Mouse (Mus musculus) ovary, postnatal 36 days (tissue): ENCODE results near the gene Tead2.

Experiments
- DNase-seq: peaks from one replicate; pipeline ENCODE4 v3.0.0; 2022; ENCODE audit warnings: low spot score, mixed read lengths

Tead2 gene

GRCm38 (mm10) chr7:45259281-45259680, 43.7 kb downstream of the Tead2 start:
- peak; percentile 1 for DNase-seq

- DNase-seq: peak; percentile 3
Observed at GRCm38 (mm10) chr7:45262266-45262665, 46.7 kb downstream of the Tead2 start.

- no peak for DNase-seq
Observed at GRCm38 (mm10) chr7:45263006-45263607, 47.6 kb downstream of the Tead2 start.

DNA sequence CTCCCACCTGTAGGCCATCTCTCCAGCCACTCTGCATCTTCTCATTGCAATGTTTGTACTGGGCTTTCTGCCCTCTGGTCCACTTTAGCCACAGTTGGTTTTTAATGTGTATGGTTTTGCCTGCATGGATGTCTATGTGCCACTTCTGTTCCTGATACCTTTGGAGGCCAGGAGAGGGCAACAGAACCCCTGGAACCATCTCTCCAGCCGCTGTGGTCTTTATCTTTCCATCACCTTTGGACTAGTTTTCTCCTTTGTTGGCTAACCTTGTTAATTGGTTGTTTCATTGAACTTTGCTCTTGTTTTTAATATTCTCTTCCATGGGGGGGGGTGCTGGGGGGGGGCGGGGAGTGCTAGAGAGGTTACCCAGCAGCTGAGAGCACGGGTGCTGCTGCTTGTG, 48.8 kb downstream of the Tead2 start:
- no peak for DNase-seq

DNA sequence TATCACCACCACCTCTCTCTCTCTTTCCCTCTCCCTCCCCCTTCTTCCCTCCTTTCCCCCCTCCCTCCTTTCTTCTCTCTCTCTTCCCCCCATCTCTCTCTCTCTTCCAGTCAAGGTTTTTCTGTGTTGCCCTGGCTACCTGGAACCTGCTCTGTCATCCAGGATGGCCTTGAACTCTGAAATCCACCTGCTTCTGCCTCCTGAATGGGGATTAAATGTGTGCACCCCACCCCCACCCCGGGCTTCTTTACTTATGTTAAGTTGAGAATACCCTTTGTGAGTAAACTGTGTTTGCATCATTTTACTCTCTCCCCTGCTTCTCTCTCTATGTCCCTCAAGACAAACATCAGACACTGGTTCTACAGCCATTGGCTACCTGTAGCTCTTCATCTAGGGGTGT, 50.0 kb downstream of the Tead2 start:
- no peak for DNase-seq

DNA sequence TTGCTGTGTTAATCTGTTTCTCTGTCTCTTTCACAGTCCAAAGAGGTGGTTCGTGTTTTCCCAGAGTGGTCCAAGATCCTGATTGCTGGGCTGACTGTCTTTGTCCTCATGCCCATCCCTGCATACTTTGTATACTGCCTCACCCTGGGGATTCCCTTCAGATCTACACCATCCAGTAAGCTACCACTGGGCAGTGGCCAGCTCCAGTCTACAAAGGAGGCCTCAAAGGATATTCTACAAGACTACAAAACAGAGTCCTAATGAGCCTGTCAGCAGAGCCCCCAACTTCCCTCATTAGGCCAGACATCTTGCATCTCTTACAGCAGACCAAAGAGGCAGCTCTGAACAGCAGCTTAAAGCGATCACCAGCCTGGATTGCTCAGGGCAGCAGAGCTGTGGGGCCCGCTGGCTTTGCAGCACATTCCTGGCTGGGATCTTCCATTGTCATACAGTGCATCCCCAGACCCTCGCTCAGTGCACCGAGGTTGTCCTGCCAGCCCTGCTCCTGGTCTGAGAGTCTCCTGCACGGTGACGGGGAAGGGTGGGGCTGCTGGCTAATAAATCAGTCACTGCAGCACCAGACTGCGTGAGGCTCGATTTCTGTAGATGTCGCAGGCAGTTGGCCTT, 57.3 kb downstream of the Tead2 start:
- no peak for DNase-seq

DNA sequence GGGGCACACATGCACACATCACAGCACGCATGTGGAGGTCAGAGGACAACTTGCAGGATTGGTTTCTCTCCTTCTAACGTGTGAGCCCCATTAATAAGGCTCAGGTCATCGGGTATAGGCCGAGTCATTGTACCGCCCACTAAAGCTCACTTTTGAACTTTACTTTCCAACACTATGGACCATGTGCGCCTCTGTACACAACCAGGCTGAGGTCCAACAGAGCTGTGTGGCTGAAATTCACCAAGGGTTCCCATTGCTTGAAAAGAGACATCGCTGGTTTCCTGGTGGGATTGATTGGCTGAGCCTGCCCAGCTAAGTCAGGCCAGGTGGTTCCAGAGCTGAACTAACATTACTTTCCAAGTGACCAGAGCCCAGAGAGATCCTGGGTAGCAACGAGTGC, 58.1 kb downstream of the Tead2 start:
- DNase-seq: no peak

DNA sequence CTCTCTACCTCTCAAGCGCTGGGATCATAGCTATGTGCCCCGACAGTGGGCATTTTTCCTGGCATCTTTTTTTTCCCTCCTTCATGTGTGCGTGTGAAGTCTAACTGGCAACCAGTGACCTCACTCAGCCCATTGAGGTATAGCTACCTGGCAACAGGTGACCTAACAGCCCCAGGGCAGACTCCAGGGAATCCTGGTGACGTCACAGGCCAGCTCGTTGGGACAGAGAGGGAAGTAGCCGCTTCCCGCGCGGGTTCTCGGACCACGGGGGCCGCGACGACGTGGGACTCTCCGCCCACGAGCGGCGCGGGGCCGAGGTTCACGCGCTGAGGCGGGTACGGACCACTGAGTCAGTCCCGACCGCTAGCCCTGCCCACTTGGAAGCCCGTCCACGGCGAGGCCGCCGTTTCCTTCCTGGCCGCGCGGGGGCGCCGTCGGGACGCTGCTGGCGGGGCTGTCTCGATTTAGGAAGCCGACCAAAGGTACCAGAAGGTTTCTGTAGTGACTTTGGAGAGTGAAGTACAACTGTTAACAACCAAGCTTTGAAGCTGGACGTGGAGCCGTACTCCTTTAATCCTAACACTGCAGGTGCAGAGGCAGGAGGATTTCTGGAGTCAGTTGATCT, 61.7 kb downstream of the Tead2 start, which contains the start of gene Slc6a21:
TSS of gene Slc6a21 (plus strand) at position 378 of the 625 bp plus-strand sequence.
- peak; percentile 79 for DNase-seq
